In genomic region chr9:20384532-20385342, GRCm38 (mm10) we compare ENCODE assay signal across 8 mouse cellular contexts. TPM values are rescaled to one million over a fixed set of nuclear protein-coding genes. Genes with fewer than 3 reads are reported as not detected.
DNase-seq lines count a peak whose midpoint lies in the region; ATAC-seq and TF ChIP-seq lines count a peak whose summit lies in the region.

Gene Zfp560 (minus strand): TSS chr9:20385177.

- peak within 1 kb of the TSS; percentile 86 for H3K27ac ChIP-seq in gastrocnemius, adult 2 months
- H3K27ac ChIP-seq in hindbrain, postnatal 0 days: peak within 1 kb of the TSS; percentile 77
- H3K27ac ChIP-seq in left cerebral cortex, adult 2 months: peak within 1 kb of the TSS; percentile 71

- peak within 1 kb of the TSS; percentile 64 for H3K9ac ChIP-seq in hindbrain, postnatal 0 days (replicated peaks; ENCODE audit: low read length)

- peak; percentile 100 for ATAC-seq in common myeloid progenitor, adult 5-6 weeks (replicated peaks; ENCODE audit: low read depth, poor library complexity, severe bottlenecking)
- peak; percentile 100 for ATAC-seq in hindbrain, postnatal 0 days
- peak; percentile 100 for ATAC-seq in megakaryocyte, adult 5-6 weeks (ENCODE audit: poor library complexity, severe bottlenecking)

- H3K27me3 ChIP-seq in hindbrain, postnatal 0 days (ENCODE audit: insufficient read depth, low read length): no peaks in the 10 kb centered on the region

- H3K4me2 ChIP-seq in hindbrain, postnatal 0 days (ENCODE audit: low read depth, low read length): peak within 1 kb of the TSS; percentile 75

- TF ChIP-seq CTCF in gastrocnemius, adult 2 months (IDR thresholded peaks at IDR 0.05): peak; percentile 68
- TF ChIP-seq CTCF in hindbrain, postnatal 0 days (IDR thresholded peaks at IDR 0.05; ENCODE audit: low read depth): peak; percentile 81
- peak; percentile 68 for TF ChIP-seq CTCF in left cerebral cortex, adult 2 months (IDR thresholded peaks at IDR 0.05)

- H3K9me3 ChIP-seq in hindbrain, postnatal 0 days (ENCODE audit: low read length): no peaks in the 10 kb centered on the region

- H3K4me3 ChIP-seq in gastrocnemius, adult 2 months: peak within 1 kb of the TSS; percentile 78
- H3K4me3 ChIP-seq in hindbrain, postnatal 0 days (ENCODE audit: low read length): peak within 1 kb of the TSS; percentile 75
- peak within 1 kb of the TSS; percentile 56 for H3K4me3 ChIP-seq in left cerebral cortex, adult 2 months

- H3K4me1 ChIP-seq in hindbrain, postnatal 0 days (ENCODE audit: insufficient read depth, low read length): peaks cover 5% of the 10 kb centered on the region

- intact Hi-C loops in gastrocnemius, adult 2 months (cut with DNase I): loop anchor here (10.0 kb wide), 2 partner anchors 70 to 260 kb away; partner anchors contain the start of genes Fbxl12 and Ubl5
- intact Hi-C loops in left cerebral cortex, adult 2 months (cut with DNase I): loop anchor here (10.0 kb wide), 1 partner anchor 140 kb away; the partner anchor contains the start of gene Zfp266

- 4% methylated on average over 40 of the region's 40 CpGs for WGBS in hindbrain, postnatal 0 days

- no peaks in the 10 kb centered on the region for H3K36me3 ChIP-seq in hindbrain, postnatal 0 days (ENCODE audit: insufficient read depth, low read length)

- DNase-seq in ZHBTc4 (ENCODE audit: low read depth, low spot score): peak; percentile 97
- peak; percentile 92 for DNase-seq in gastrocnemius, adult 2 months
- peak; percentile 97 for DNase-seq in hindbrain, postnatal 0 days (ENCODE audit: low spot score)
- DNase-seq in left cerebral cortex, adult 2 months (ENCODE audit: extremely low spot score in 1 of 2, low spot score in 2 of 2): peak; percentile 87 to 93
- DNase-seq in right cerebral cortex, adult 2 months (ENCODE audit: low spot score in 2 of 2): peak; percentile 86 to 92
- peak; percentile 89 for DNase-seq in urinary bladder, postnatal 14 days (ENCODE audit: low spot score)

RNA-seq across cellular contexts. Expression of gene Zfp560, which starts in this region (rescaled TPM):
- 4.2 and 6.0 TPM in 2 replicates for total RNA-seq in common myeloid progenitor, adult 5-6 weeks (2017)
- total RNA-seq in gastrocnemius, adult 2 months (2021): 10 to 100 TPM; 11.6 to 11.9 TPM
- 9.7 and 24.0 TPM in 2 replicates for total RNA-seq in hindbrain, postnatal 0 days (2014; rRNA removed)
- polyA plus RNA-seq in hindbrain, postnatal 0 days (2015; fragmentation: Nextera tagmentation; extraction: Ambion mirVana): 72.4 and 78.3 TPM in 2 replicates
- 1 to 10 TPM; 7.3 to 7.9 TPM for total RNA-seq in left cerebral cortex, adult 2 months (2021)
- 7.1 and 9.2 TPM in 2 replicates for total RNA-seq in megakaryocyte, adult 5-6 weeks (2015)
- 0.70 and 4.5 TPM in 2 replicates for total RNA-seq in megakaryocyte, adult 5-6 weeks (2017)

Comparison
In these comparisons a context has a peak if more than half of its experiments do, and no peak if none do; other contexts are left out.
1. Peak in every context shown above with its lines: DNase-seq, ATAC-seq, H3K4me3 ChIP-seq and H3K27ac ChIP-seq.